Mouse (Mus musculus): ENCODE results near the gene Zswim8.

The Zswim8 gene

GRCm38 (mm10) chr14:20771941-20772340 lies 64.6 kb downstream of the Zswim8 start:
- DNase-seq (ENCODE audit: low read depth, low spot score), result no peak

- no peak for DNase-seq (ENCODE audit: low read depth, low spot score)
Observed at GRCm38 (mm10) chr14:20772808-20773207, 65.5 kb downstream of the Zswim8 start.

Measured in CD4-positive helper T cell, adult 2 months (primary cell).